Mouse (Mus musculus) heart, postnatal 0 days (tissue): ENCODE data around the gene Fndc8. TPM values are rescaled to one million over a fixed set of nuclear protein-coding genes. Genes with fewer than 3 reads are reported as not detected.
A peak's percentile ranks its signal among the peaks of the same experiment; 100 is the strongest.
"Not testable (repeated sequence)": the region's sequence is repeated elsewhere in the genome, so short reads cannot be mapped to it uniquely, and the experiment has no call there.

Source experiments
- ATAC-seq: fragments of 200-750 bp; cut with Nextera tagmentation; 2 replicates; pipeline ENCODE4 v1.8.0; 2017; ENCODE audit warnings: low read depth, moderate number of reproducible peaks, moderate library complexity; ENCODE audit not compliant: insufficient read depth
- DNase-seq: peaks from one replicate; pipeline ENCODE4 v3.0.0-alpha.2; 2016; ENCODE audit warnings: low spot score
- H3K27ac ChIP-seq: fragments of 300-500 bp; sonication (generic); 2 replicates; pipeline ENCODE4 v1.5.1; 2014; ENCODE audit warnings: low read depth, mild to moderate bottlenecking
- H3K27me3 ChIP-seq: fragments of 300-500 bp; sonication (generic); 2 replicates; pipeline ENCODE4 v1.6.1; 2014; ENCODE audit warnings: low read length, mixed read lengths; ENCODE audit not compliant: control insufficient read depth, insufficient read depth
- H3K36me3 ChIP-seq: fragments of 300-500 bp; sonication (generic); replicated peaks from 2 replicates; pipeline ENCODE4 v1.6.1; 2014; ENCODE audit warnings: low read length, mixed read lengths; ENCODE audit not compliant: control insufficient read depth, insufficient read depth
- H3K4me1 ChIP-seq: fragments of 300-500 bp; sonication (generic); 2 replicates; pipeline ENCODE4 v1.6.1; 2014; ENCODE audit warnings: antibody characterized with exemption; ENCODE audit not compliant: control insufficient read depth, insufficient read depth
- H3K4me2 ChIP-seq: fragments of 300-500 bp; sonication (generic); 2 replicates; pipeline ENCODE4 v1.6.1; 2014; ENCODE audit warnings: low read depth, mild to moderate bottlenecking, low read length, moderate library complexity
- H3K4me3 ChIP-seq: fragments of 300-500 bp; sonication (generic); 2 replicates; pipeline ENCODE4 v1.5.1; 2014; ENCODE audit warnings: low read depth, low read length
- H3K9ac ChIP-seq: fragments of 300-500 bp; sonication (generic); replicated peaks from 2 replicates; pipeline ENCODE4 v1.6.1; 2014; ENCODE audit warnings: low read depth, low read length, mixed read lengths
- H3K9me3 ChIP-seq: fragments of 300-500 bp; sonication (generic); replicated peaks from 2 replicates; pipeline ENCODE4 v1.6.1; 2016; ENCODE audit warnings: low read length; ENCODE audit not compliant: control insufficient read depth
- CTCF ChIP-seq: IDR thresholded peaks from 2 replicates; pipeline ENCODE4 v1.5.1; 2016; ENCODE audit warnings: antibody characterized with exemption, control low read depth, low read depth
- EP300 ChIP-seq: IDR thresholded peaks from 2 replicates; pipeline ENCODE4 v1.6.1; 2016; ENCODE audit warnings: antibody characterized with exemption, low read depth
- WGBS: fragments of 180-500 bp; shearing (Covaris S2); extraction: QIAGEN DNeasy Blood & Tissue Kit; methylation state at CpG from one replicate; pipeline ENCODE4 v1.1.7; 2014; 5-methylcytosine and 5-hydroxymethylcytosine counted together
- polyA plus RNA-seq: library from polyadenylated mRNA; unstranded; fragments of >200 nt; fragmentation: Nextera tagmentation; extraction: Ambion mirVana; gene quantifications from 2 replicates; pipeline ENCODE4 v1.2.1, GENCODE M21; 2015
- total RNA-seq: library from RNA; depleted of rRNA; stranded (reverse); fragments of >200 nt; gene quantifications from 2 replicates; pipeline ENCODE4 v1.2.3, GENCODE M21; 2014; ENCODE audit warnings: low replicate concordance

Fndc8 gene
- total and polyA plus RNA-seq, 2 experiments from 2014 or later = 0.12 TPM; not detected in 1

- TF ChIP-seq CTCF = no peak
- no peak for TF ChIP-seq EP300
- ATAC-seq = no peak
- Histone ChIP-seq H3K4me3 (no peak overlapping the region), H3K4me1 (0 out of 2 replicates have a peak, but pooled peaks cover 7% of the 10 kb centered on the region), H3K36me3 (peaks cover 61% of the 10 kb centered on the region), H3K27me3 (no peaks in the 10 kb centered on the region), H3K9ac (no peak overlapping the region), H3K4me2 (no peak overlapping the region), H3K9me3 (peaks cover 16% of the 10 kb centered on the region), H3K27ac (no peak overlapping the region)
- WGBS = 79% methylated on average over 3 of the region's 3 CpGs
- no peak for DNase-seq
Observed at GRCm38 (mm10) chr11:82929633-82929950, 37.7 kb downstream of the Fndc8 start.

DNA sequence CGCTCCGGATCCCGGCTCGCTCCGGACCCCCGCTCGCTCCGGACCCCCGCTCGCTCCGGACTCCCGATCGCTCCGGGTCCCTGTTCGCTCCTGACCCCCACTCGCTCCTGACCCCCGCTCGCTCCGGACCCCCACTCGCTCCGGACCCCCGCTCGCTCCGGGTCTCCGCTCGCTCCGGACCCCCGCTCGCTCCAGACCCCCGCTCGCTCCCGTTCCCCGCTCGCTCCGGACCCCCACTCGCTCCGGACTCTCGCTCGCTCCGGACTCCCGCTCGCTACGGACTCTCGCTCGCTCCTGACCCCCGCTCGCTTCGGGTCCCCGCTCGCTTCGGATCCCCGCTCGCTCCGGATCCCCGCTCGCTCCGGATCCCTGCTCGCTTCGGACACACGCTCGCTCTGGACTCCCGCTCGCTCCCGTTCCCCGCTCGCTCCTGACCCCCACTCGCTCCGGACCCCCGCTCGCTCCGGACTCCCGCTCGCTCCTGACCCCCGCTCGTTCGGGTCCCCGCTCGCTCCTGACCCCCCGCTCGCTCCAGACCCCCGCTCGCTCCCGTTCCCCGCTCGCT lies 38.5 kb downstream of the Fndc8 start:
- Histone ChIP-seq H3K9ac (peak overlapping the region; percentile 72), H3K27ac (peak overlapping the region; percentile 78), H3K9me3 (peaks cover 16% of the 10 kb centered on the region), H3K4me3 (peak overlapping the region; percentile 60), H3K36me3 (peaks cover 62% of the 10 kb centered on the region), H3K4me2 (peak overlapping the region; percentile 64)
- ATAC-seq, H3K4me1 ChIP-seq, DNase-seq, H3K27me3 ChIP-seq: not testable (repeated sequence)
- 35% methylated on average over 80 of the region's 85 CpGs for WGBS

- not testable (repeated sequence) for DNase-seq, H3K4me1 ChIP-seq, H3K27me3 ChIP-seq, ATAC-seq
- Histone ChIP-seq H3K27ac (peak overlapping the region; percentile 78), H3K9ac (peak overlapping the region; percentile 72), H3K4me3 (peak overlapping the region; percentile 60), H3K36me3 (peaks cover 64% of the 10 kb centered on the region), H3K4me2 (peak overlapping the region; percentile 64), H3K9me3 (peaks cover 16% of the 10 kb centered on the region)
- 24% methylated on average over 53 of the region's 63 CpGs for WGBS
Observed at GRCm38 (mm10) chr11:82931161-82931560, 39.2 kb downstream of the Fndc8 start.

DNA sequence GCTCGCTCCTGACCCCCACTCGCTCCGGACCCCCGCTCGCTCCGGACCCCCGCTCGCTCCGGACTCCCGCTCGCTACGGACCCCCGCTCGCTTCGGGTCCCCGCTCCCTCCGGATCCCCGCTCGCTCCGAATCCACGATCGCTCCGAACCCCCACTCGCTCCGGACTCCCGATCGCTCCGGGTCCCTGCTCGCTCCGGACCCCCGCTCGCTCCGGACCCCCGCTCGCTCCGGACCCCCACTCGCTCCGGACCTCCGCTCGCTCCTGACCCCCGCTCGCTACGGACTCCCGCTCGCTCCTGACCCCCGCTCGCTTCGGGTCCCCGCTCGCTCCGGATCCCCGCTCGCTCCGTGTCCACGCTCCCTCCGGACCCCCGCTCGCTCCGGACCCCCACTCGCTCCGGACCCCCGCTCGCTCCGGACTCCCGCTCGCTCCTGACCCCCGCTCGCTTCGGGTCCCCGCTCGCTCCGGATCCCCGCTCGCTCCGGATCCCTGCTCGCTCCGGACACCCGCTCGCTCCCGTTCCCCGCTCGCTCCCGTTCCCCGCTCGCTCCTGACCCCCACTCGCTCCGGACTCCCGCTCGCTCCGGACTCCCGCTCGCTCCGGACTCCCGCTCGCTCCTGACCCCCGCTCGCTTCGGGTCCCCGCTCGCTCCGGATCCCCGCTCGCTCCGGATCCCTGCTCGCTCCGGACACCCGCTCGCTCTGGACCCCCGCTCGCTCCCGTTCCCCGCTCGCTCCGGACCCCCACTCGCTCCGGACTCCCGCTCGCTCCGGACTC lies 39.9 kb downstream of the Fndc8 start:
- Histone ChIP-seq H3K36me3 (peaks cover 64% of the 10 kb centered on the region), H3K9ac (peak overlapping the region; percentile 72), H3K4me3 (peak overlapping the region; percentile 60), H3K4me2 (peak overlapping the region; percentile 64), H3K9me3 (peaks cover 16% of the 10 kb centered on the region), H3K27ac (peak overlapping the region; percentile 81)
- DNase-seq, ATAC-seq, H3K4me1 ChIP-seq, H3K27me3 ChIP-seq: not testable (repeated sequence)
- WGBS = 17% methylated on average over 111 of the region's 119 CpGs

- H3K27me3 ChIP-seq = no peaks in the 10 kb centered on the region
- H3K27ac ChIP-seq = peak overlapping the region; percentile 81
- peaks cover 66% of the 10 kb centered on the region for H3K36me3 ChIP-seq
- H3K9ac ChIP-seq = peak overlapping the region; percentile 63
- ATAC-seq (no peak), DNase-seq (no peak)
- peaks cover 16% of the 10 kb centered on the region for H3K9me3 ChIP-seq
- WGBS = 66% methylated on average over 29 of the region's 29 CpGs
- peak overlapping the region; percentile 60 for H3K4me3 ChIP-seq
- no peaks in the 10 kb centered on the region for H3K4me1 ChIP-seq
- TF ChIP-seq CTCF (no peak), EP300 (no peak)
- peak overlapping the region; percentile 64 for H3K4me2 ChIP-seq
Observed at GRCm38 (mm10) chr11:82933186-82933585, 41.3 kb downstream of the Fndc8 start.

GRCm38 (mm10) chr11:82943336-82943735 lies 51.4 kb downstream of the Fndc8 start:
- no peak overlapping the region for H3K9ac ChIP-seq
- no peak overlapping the region for H3K4me2 ChIP-seq
- H3K9me3 ChIP-seq = no peaks in the 10 kb centered on the region
- H3K36me3 ChIP-seq = peaks cover 56% of the 10 kb centered on the region
- DNase-seq (no peak), ATAC-seq (no peak)
- H3K27ac ChIP-seq = no peak overlapping the region
- no peak overlapping the region for H3K4me3 ChIP-seq
- TF ChIP-seq CTCF (no peak), EP300 (no peak)
- H3K27me3 ChIP-seq = no peaks in the 10 kb centered on the region
- 52% methylated on average over 6 of the region's 6 CpGs for WGBS
- peaks cover 13% of the 10 kb centered on the region; the same call in 1 of the 2 replicates for H3K4me1 ChIP-seq
